Comparison of ENCODE assay signal across 21 mouse cellular contexts in genomic region chr13:20026612-20027011, GRCm38 (mm10).
"Had no signal": no experiment of that assay in that cellular context is flagged by ENCODE, and none has a peak within 500 bp of the region (broad histone marks: within the 10 kb centered on the region; RNA-seq: fewer than 3 reads in every experiment).

No protein-coding gene starts in this region.

- DNase-seq: liver, embryonic 13.5 days; liver, postnatal 0 days; lung, adult 2 months; lung, postnatal 10 days; retina, postnatal 1 day; right cerebral cortex, adult 18-20 months; right cerebral cortex, postnatal 25 days; right cerebral cortex, postnatal 4 days; spleen, adult 18-20 months; thymus, adult 18-20 months; thymus, postnatal 14 days; thymus, postnatal 36 days had no signal

- H3K9ac ChIP-seq: liver, embryonic 13.5 days; liver, embryonic 15.5 days; liver, postnatal 0 days; lung, embryonic 15.5 days; midbrain, embryonic 13.5 days; neural tube, embryonic 13.5 days; neural tube, embryonic 15.5 days had no signal

- H3K9me3 ChIP-seq: liver, embryonic 13.5 days; liver, embryonic 15.5 days; lung, embryonic 15.5 days; midbrain, embryonic 10.5 days; midbrain, embryonic 13.5 days; neural tube, embryonic 13.5 days; neural tube, embryonic 15.5 days had no signal

- ATAC-seq: liver, postnatal 0 days; midbrain, embryonic 13.5 days; midbrain, embryonic 16.5 days had no signal

- H3K36me3 ChIP-seq: liver, embryonic 13.5 days; liver, embryonic 15.5 days; lung, embryonic 15.5 days; midbrain, embryonic 10.5 days; midbrain, embryonic 13.5 days; neural tube, embryonic 13.5 days; neural tube, embryonic 15.5 days had no signal

- H3K27ac ChIP-seq: liver, embryonic 13.5 days; liver, embryonic 15.5 days; lung, embryonic 15.5 days; macrophage; midbrain, embryonic 10.5 days; midbrain, embryonic 13.5 days; neural tube, embryonic 13.5 days; neural tube, embryonic 15.5 days had no signal

- H3K27me3 ChIP-seq: liver, embryonic 13.5 days; liver, embryonic 15.5 days; lung, embryonic 15.5 days; midbrain, embryonic 13.5 days; neural tube, embryonic 13.5 days; neural tube, embryonic 15.5 days had no signal

- H3K4me1 ChIP-seq: liver, embryonic 13.5 days; liver, embryonic 15.5 days; midbrain, embryonic 10.5 days; midbrain, embryonic 13.5 days; neural tube, embryonic 13.5 days; neural tube, embryonic 15.5 days had no signal

- H3K4me2 ChIP-seq: liver, embryonic 13.5 days; liver, embryonic 15.5 days; lung, embryonic 15.5 days; midbrain, embryonic 13.5 days; neural tube, embryonic 13.5 days; neural tube, embryonic 15.5 days had no signal

- H3K4me3 ChIP-seq: liver, embryonic 13.5 days; liver, embryonic 15.5 days; lung, embryonic 15.5 days; midbrain, embryonic 10.5 days; midbrain, embryonic 13.5 days; myocyte; neural tube, embryonic 13.5 days; neural tube, embryonic 15.5 days had no signal
